Mouse (Mus musculus) stomach, embryonic 14.5 days (tissue): Measurements from ENCODE around the gene Dnase1l1. TPM values are rescaled to one million over a fixed set of nuclear protein-coding genes. Genes with fewer than 3 reads are reported as not detected.
A peak's percentile ranks its signal among the peaks of the same experiment; 100 is the strongest.

ENCODE experiments used
- ATAC-seq: fragments of 200-750 bp; cut with Nextera tagmentation; 2 replicates; pipeline ENCODE4 v1.8.0; 2017; ENCODE audit warnings: low read depth, moderate TSS enrichment; ENCODE audit not compliant: insufficient number of reproducible peaks, insufficient read depth, low FRiP score
- H3K27ac ChIP-seq: fragments of 300-500 bp; sonication (generic); 2 replicates; pipeline ENCODE4 v1.5.1; 2014; ENCODE audit warnings: mild to moderate bottlenecking, low read length, moderate library complexity, mixed read lengths
- H3K27me3 ChIP-seq: fragments of 300-500 bp; sonication (generic); 2 replicates; pipeline ENCODE4 v1.6.1; 2014; ENCODE audit warnings: low read length, control low read depth, mixed read lengths; ENCODE audit not compliant: control insufficient read depth, insufficient read depth
- H3K36me3 ChIP-seq: fragments of 300-500 bp; sonication (generic); 2 replicates; pipeline ENCODE4 v1.6.1; 2014; ENCODE audit warnings: mild to moderate bottlenecking, control low read depth, low read length, moderate library complexity, mixed read lengths; ENCODE audit not compliant: control insufficient read depth, insufficient read depth
- H3K4me1 ChIP-seq: fragments of 300-500 bp; sonication (generic); 2 replicates; pipeline ENCODE4 v1.6.1; 2014; ENCODE audit warnings: low read length, control low read depth, mixed read lengths; ENCODE audit not compliant: control insufficient read depth, insufficient read depth
- H3K4me2 ChIP-seq: fragments of 300-500 bp; sonication (generic); replicated peaks from 2 replicates; pipeline ENCODE4 v1.6.1; 2014; ENCODE audit warnings: low read depth, low read length, control low read depth
- H3K4me3 ChIP-seq: fragments of 300-500 bp; sonication (generic); 2 replicates; pipeline ENCODE4 v1.5.1; 2014; ENCODE audit warnings: low read depth, low read length, control low read depth
- H3K9ac ChIP-seq: fragments of 300-500 bp; sonication (generic); replicated peaks from 2 replicates; pipeline ENCODE4 v1.6.1; 2014; ENCODE audit warnings: low read depth, mild to moderate bottlenecking, control low read depth, low read length, moderate library complexity, mixed read lengths
- H3K9me3 ChIP-seq: fragments of 300-500 bp; sonication (generic); 2 replicates; pipeline ENCODE4 v1.6.1; 2016; ENCODE audit warnings: low read depth, low read length, control low read depth; ENCODE audit not compliant: control insufficient read depth
- WGBS: fragments of 180-500 bp; shearing (Covaris S2); extraction: QIAGEN DNeasy Blood & Tissue Kit; methylation state at CpG from one replicate; pipeline ENCODE4 v1.1.7; 2014; 5-methylcytosine and 5-hydroxymethylcytosine counted together
- polyA plus RNA-seq: library from polyadenylated mRNA; unstranded; fragments of >200 nt; fragmentation: Nextera tagmentation; extraction: Ambion mirVana; gene quantifications from 2 replicates; pipeline ENCODE4 v1.2.1, GENCODE M21; 2014

Dnase1l1 gene
- polyA plus RNA-seq, 1 experiment from 2014 or later = 18.7 TPM

GRCm38 (mm10) chrX:74298348-74298747 lies 16.2 kb upstream of the Dnase1l1 start:
- H3K4me2 ChIP-seq = no peak overlapping the region
- H3K4me3 ChIP-seq = no peak overlapping the region
- H3K9me3 ChIP-seq = no peaks in the 10 kb centered on the region
- WGBS = 72% methylated on average over 1 of the region's 1 CpGs
- H3K36me3 ChIP-seq = peaks cover 4% of the 10 kb centered on the region; the same call in 1 of the 2 replicates
- H3K27me3 ChIP-seq = no peaks in the 10 kb centered on the region
- H3K9ac ChIP-seq = no peak overlapping the region
- H3K4me1 ChIP-seq = no peaks in the 10 kb centered on the region
- no peak for ATAC-seq
- H3K27ac ChIP-seq = no peak overlapping the region

- peak; percentile 99 for ATAC-seq
- WGBS = 23% methylated on average over 37 of the region's 37 CpGs
- Histone ChIP-seq H3K4me1 (no peaks in the 10 kb centered on the region), H3K4me3 (peak within 1 kb of the TSS; percentile 54), H3K9ac (peak within 1 kb of the TSS; percentile 58), H3K36me3 (peaks cover 2% of the 10 kb centered on the region; the same call in 1 of the 2 replicates), H3K4me2 (peak within 1 kb of the TSS; percentile 58), H3K9me3 (no peaks in the 10 kb centered on the region), H3K27me3 (no peaks in the 10 kb centered on the region), H3K27ac (no peak within 1 kb of the TSS)
Measured at GRCm38 (mm10) chrX:74296538-74297448, 14.7 kb upstream of the Dnase1l1 start, which contains the start of gene Atp6ap1. Gene Atp6ap1 (plus strand): TSS chrX:74297097.

GRCm38 (mm10) chrX:74293431-74293830 lies 11.3 kb upstream of the Dnase1l1 start:
- 68% methylated on average over 4 of the region's 4 CpGs for WGBS
- ATAC-seq = no peak

GRCm38 (mm10) chrX:74283092-74283437 lies 928 bp upstream of the Dnase1l1 start:
- peak overlapping the region; percentile 63; the same call in 1 of the 2 replicates for H3K27ac ChIP-seq
- peak overlapping the region; percentile 58 for H3K9ac ChIP-seq
- no peak for ATAC-seq
- peaks cover 5% of the 10 kb centered on the region; the same call in 1 of the 2 replicates for H3K36me3 ChIP-seq
- 49% methylated on average over 5 of the region's 5 CpGs for WGBS
- H3K4me1 ChIP-seq = peaks cover 2% of the 10 kb centered on the region; the same call in 1 of the 2 replicates
- no peaks in the 10 kb centered on the region for H3K9me3 ChIP-seq
- no peaks in the 10 kb centered on the region for H3K27me3 ChIP-seq
- H3K4me2 ChIP-seq = peak overlapping the region; percentile 50
- peak overlapping the region; percentile 50 for H3K4me3 ChIP-seq

More at GRCm38 (mm10) chrX:74293431-74293830, 11.3 kb upstream of the Dnase1l1 start:
- no peaks in the 10 kb centered on the region for H3K4me1 ChIP-seq
- no peak overlapping the region for H3K4me3 ChIP-seq
- H3K9me3 ChIP-seq = no peaks in the 10 kb centered on the region
- H3K4me2 ChIP-seq = no peak overlapping the region
- no peak overlapping the region for H3K27ac ChIP-seq
- no peaks in the 10 kb centered on the region for H3K27me3 ChIP-seq
- no peaks in the 10 kb centered on the region for H3K36me3 ChIP-seq
- H3K9ac ChIP-seq = no peak overlapping the region

- WGBS = 24% methylated on average over 39 of the region's 39 CpGs
- Histone ChIP-seq H3K4me3 (peak overlapping the region; percentile 50), H3K4me1 (peaks cover 2% of the 10 kb centered on the region; the same call in 1 of the 2 replicates), H3K36me3 (peaks cover 5% of the 10 kb centered on the region; the same call in 1 of the 2 replicates), H3K27me3 (no peaks in the 10 kb centered on the region), H3K4me2 (peak overlapping the region; percentile 66), H3K27ac (peak overlapping the region; percentile 89), H3K9ac (peak overlapping the region; percentile 58), H3K9me3 (no peaks in the 10 kb centered on the region)
- peak; percentile 76; the same call in 1 of the 2 replicates for ATAC-seq
Measured at GRCm38 (mm10) chrX:74282395-74283091, 406 bp upstream of the Dnase1l1 start.

GRCm38 (mm10) chrX:74281041-74281731 lies 951 bp downstream of the Dnase1l1 start:
- Histone ChIP-seq H3K4me3 (peak overlapping the region; percentile 50), H3K9ac (peak overlapping the region; percentile 21; the same call in 1 of the 2 replicates), H3K27ac (peak overlapping the region; percentile 89; the same call in 1 of the 2 replicates), H3K4me1 (peaks cover 2% of the 10 kb centered on the region; the same call in 1 of the 2 replicates), H3K9me3 (no peaks in the 10 kb centered on the region), H3K36me3 (peaks cover 3% of the 10 kb centered on the region; the same call in 1 of the 2 replicates), H3K4me2 (peak overlapping the region; percentile 66), H3K27me3 (no peaks in the 10 kb centered on the region)
- 20% methylated on average over 14 of the region's 14 CpGs for WGBS
- ATAC-seq = no peak

DNA sequence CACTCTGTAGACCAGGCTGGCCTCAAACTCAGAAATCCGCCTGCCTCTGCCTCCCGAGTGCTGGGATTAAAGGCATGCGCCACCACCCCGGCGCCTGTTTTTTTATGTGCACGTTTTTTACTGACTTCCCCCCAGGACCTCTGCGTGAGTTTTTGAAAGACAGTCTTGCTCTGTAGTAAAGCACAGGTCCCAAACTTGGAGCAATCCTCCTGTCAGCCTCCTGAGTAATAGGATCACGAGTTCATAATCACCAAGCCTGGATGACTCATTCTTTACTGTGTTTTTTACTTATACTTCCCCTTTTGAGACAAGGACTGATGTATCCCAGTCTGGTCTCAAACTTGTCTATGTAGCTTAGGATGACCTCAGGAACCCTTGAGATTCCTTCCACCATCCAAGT lies 4.2 kb downstream of the Dnase1l1 start:
- Histone ChIP-seq H3K27ac (no peak overlapping the region), H3K4me1 (no peaks in the 10 kb centered on the region), H3K9me3 (no peaks in the 10 kb centered on the region), H3K27me3 (no peaks in the 10 kb centered on the region), H3K4me2 (no peak overlapping the region), H3K9ac (no peak overlapping the region), H3K4me3 (no peak overlapping the region), H3K36me3 (no peaks in the 10 kb centered on the region)
- ATAC-seq = no peak
- 72% methylated on average over 8 of the region's 8 CpGs for WGBS
